Mouse (Mus musculus) hindbrain, embryonic 13.5 days (tissue): Measurements from ENCODE around the gene Ripk3. TPM values are rescaled to one million over a fixed set of nuclear protein-coding genes. Genes with fewer than 3 reads are reported as not detected.
A peak's percentile ranks its signal among the peaks of the same experiment; 100 is the strongest.

ENCODE experiments used
- ATAC-seq: fragments of 200-750 bp; cut with Nextera tagmentation; 2 replicates; pipeline ENCODE4 v1.8.0; 2017; ENCODE audit warnings: moderate TSS enrichment; ENCODE audit not compliant: low FRiP score
- H3K27ac ChIP-seq: fragments of 300-500 bp; sonication (generic); 2 replicates; pipeline ENCODE4 v1.5.1; 2015; ENCODE audit warnings: inconsistent platforms, mild to moderate bottlenecking, moderate library complexity
- H3K27me3 ChIP-seq: fragments of 300-500 bp; sonication (generic); 2 replicates; pipeline ENCODE4 v1.6.1; 2015; ENCODE audit warnings: mild to moderate bottlenecking, inconsistent platforms
- H3K36me3 ChIP-seq: fragments of 300-500 bp; sonication (generic); 2 replicates; pipeline ENCODE4 v1.6.1; 2015; ENCODE audit warnings: mild to moderate bottlenecking, inconsistent platforms
- H3K4me1 ChIP-seq: fragments of 300-500 bp; sonication (generic); replicated peaks from 2 replicates; pipeline ENCODE4 v1.6.1; 2015; ENCODE audit warnings: inconsistent platforms
- H3K4me2 ChIP-seq: fragments of 300-500 bp; sonication (generic); 2 replicates; pipeline ENCODE4 v1.6.1; 2015; ENCODE audit warnings: inconsistent platforms, mild to moderate bottlenecking, moderate library complexity
- H3K4me3 ChIP-seq: fragments of 300-500 bp; sonication (generic); 2 replicates; pipeline ENCODE4 v1.5.1; 2015; ENCODE audit warnings: mild to moderate bottlenecking, inconsistent platforms
- H3K9ac ChIP-seq: fragments of 300-500 bp; sonication (generic); 2 replicates; pipeline ENCODE4 v1.6.1; 2015; ENCODE audit warnings: mild to moderate bottlenecking, inconsistent platforms
- H3K9me3 ChIP-seq: fragments of 300-500 bp; sonication (generic); 2 replicates; pipeline ENCODE4 v1.6.1; 2016; ENCODE audit warnings: inconsistent platforms
- WGBS: fragments of 180-500 bp; shearing (Covaris S2); methylation state at CpG from one replicate; pipeline ENCODE4 v1.1.7; 2015; 5-methylcytosine and 5-hydroxymethylcytosine counted together
- polyA plus RNA-seq: library from polyadenylated mRNA; unstranded; fragments of >200 nt; fragmentation: Nextera tagmentation; extraction: Ambion mirVana; gene quantifications from 2 replicates; pipeline ENCODE4 v1.2.1, GENCODE M21; 2015

Gene Ripk3
- polyA plus RNA-seq, 1 experiment from 2014 or later: 2.6 TPM

DNA sequence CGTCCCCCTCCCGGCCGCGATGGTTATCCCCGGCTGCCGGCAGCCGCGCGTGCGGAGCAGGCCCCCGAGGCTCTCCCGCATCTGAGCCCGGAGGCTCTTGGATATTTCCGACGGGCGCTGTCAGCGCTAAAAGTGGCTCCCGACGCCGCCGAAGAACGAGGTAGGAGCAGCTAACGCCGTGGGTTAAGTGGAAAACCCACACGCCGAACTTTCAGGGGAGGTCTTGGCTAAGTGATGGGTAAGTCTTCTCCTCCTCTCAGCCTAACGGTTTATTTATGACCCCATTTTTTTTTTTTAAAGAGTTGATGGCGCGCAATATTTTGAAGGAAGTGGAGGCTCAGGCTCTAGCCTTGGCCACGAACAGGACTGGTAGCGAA is 42.8 kb downstream of the Ripk3 start:
- Histone ChIP-seq H3K4me1 (peaks cover 46% of the 10 kb centered on the region), H3K9ac (peak overlapping the region; percentile 77), H3K27me3 (no peaks in the 10 kb centered on the region), H3K4me2 (peak overlapping the region; percentile 99), H3K4me3 (peak overlapping the region; percentile 59), H3K9me3 (no peaks in the 10 kb centered on the region), H3K27ac (peak overlapping the region; percentile 64), H3K36me3 (peaks cover 31% of the 10 kb centered on the region)
- no peak; the same call in 1 of the 2 replicates for ATAC-seq
- WGBS: under 1% methylated on average over 31 of the region's 31 CpGs

DNA sequence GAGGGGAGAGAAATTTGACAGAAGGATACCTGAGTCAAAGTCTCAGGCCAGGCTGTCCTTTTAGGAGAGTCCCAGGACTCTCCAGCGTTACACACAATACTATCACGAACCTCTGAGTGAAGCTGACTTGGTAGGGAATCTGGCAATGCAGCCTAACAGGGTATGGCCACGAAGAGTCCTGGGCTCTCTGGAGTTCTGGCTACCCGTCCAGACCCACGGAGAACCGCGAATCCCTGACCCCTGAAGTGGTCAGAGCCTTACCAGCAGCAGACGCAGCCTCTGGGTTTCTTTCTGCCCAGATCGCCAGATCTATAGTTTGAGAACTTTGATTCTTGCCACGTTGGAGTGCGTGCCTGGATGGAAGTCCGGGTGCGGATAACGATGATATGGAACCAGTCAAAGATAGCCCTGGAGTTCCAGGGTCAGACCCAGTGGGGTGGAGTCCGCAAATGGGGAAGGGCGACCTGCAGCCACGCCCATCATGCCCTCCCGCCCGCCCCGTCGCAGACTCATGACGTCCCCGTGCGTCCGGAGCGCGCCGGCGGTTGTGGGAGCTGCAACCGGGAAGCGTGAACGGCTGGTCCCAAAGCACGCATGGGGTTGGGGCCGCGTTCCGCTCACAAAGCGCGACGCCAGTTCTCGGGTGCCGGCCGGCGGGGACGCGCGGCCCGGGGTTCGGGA is 43.3 kb downstream of the Ripk3 start, which contains the start of the genes Dhrs1 and Nop9:
Gene Dhrs1, minus strand, starts transcription at position 511 of the 681 bp plus-strand sequence.
Gene Nop9, plus strand, starts transcription at position 514 of the 681 bp plus-strand sequence.
- Histone ChIP-seq H3K4me2 (peak within 1 kb of the TSS; percentile 99), H3K27me3 (no peaks in the 10 kb centered on the region), H3K4me3 (peak within 1 kb of the TSS; percentile 59), H3K36me3 (peaks cover 31% of the 10 kb centered on the region), H3K4me1 (peaks cover 46% of the 10 kb centered on the region), H3K27ac (peak within 1 kb of the TSS; percentile 64), H3K9ac (peak within 1 kb of the TSS; percentile 77), H3K9me3 (no peaks in the 10 kb centered on the region)
- WGBS: 1% methylated on average over 48 of the region's 48 CpGs
- peak; percentile 83 for ATAC-seq

GRCm38 (mm10) chr14:55743711-55744110 is 45.0 kb downstream of the Ripk3 start:
- no peaks in the 10 kb centered on the region for H3K9me3 ChIP-seq
- H3K4me1 ChIP-seq: peaks cover 46% of the 10 kb centered on the region
- H3K4me2 ChIP-seq: peak overlapping the region; percentile 18
- WGBS: 23% methylated on average over 10 of the region's 10 CpGs
- no peaks in the 10 kb centered on the region for H3K27me3 ChIP-seq
- no peak overlapping the region for H3K27ac ChIP-seq
- H3K4me3 ChIP-seq: no peak overlapping the region; the same call in 1 of the 2 replicates
- peak overlapping the region; percentile 43; the same call in 1 of the 2 replicates for H3K9ac ChIP-seq
- peak; percentile 60 for ATAC-seq
- H3K36me3 ChIP-seq: peaks cover 35% of the 10 kb centered on the region

GRCm38 (mm10) chr14:55737086-55737687 is 51.5 kb downstream of the Ripk3 start:
- WGBS: 92% methylated on average over 9 of the region's 9 CpGs
- H3K27ac ChIP-seq: no peak overlapping the region
- H3K4me1 ChIP-seq: peaks cover 3% of the 10 kb centered on the region; the same call in 1 of the 2 replicates
- H3K4me2 ChIP-seq: no peak overlapping the region
- no peak overlapping the region for H3K9ac ChIP-seq
- ATAC-seq: no peak
- H3K36me3 ChIP-seq: peaks cover 42% of the 10 kb centered on the region
- H3K27me3 ChIP-seq: no peaks in the 10 kb centered on the region
- H3K9me3 ChIP-seq: no peaks in the 10 kb centered on the region
- H3K4me3 ChIP-seq: no peak overlapping the region

GRCm38 (mm10) chr14:55735758-55736157 is 52.9 kb downstream of the Ripk3 start:
- no peak for ATAC-seq
- Histone ChIP-seq H3K27me3 (no peaks in the 10 kb centered on the region), H3K9me3 (no peaks in the 10 kb centered on the region), H3K27ac (no peak overlapping the region), H3K36me3 (peaks cover 33% of the 10 kb centered on the region), H3K9ac (no peak overlapping the region), H3K4me2 (no peak overlapping the region), H3K4me3 (no peak overlapping the region), H3K4me1 (no peaks in the 10 kb centered on the region)
- WGBS: 87% methylated on average over 4 of the region's 4 CpGs

DNA sequence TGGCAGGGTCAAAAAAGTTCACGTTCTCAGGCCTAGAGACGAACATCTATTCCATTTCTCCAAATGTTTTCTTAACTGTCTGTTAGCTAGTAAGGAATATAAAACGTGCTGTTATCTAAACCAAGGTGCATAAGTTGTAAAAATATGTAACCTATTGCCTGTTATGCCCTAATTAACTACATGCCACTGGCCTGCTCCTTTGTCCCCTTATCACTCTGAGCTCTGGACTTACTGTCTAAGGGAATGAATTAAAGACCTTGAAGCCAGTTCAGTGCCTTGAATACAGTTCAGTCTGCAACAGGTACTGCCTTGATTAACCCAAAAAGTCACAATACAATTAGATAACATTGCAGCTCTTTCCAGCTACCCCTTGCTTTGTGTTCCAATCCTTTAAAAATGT is 53.3 kb downstream of the Ripk3 start:
- Histone ChIP-seq H3K27me3 (no peaks in the 10 kb centered on the region), H3K4me2 (no peak overlapping the region), H3K9ac (no peak overlapping the region), H3K4me1 (no peaks in the 10 kb centered on the region), H3K9me3 (no peaks in the 10 kb centered on the region), H3K36me3 (peaks cover 29% of the 10 kb centered on the region), H3K27ac (no peak overlapping the region), H3K4me3 (no peak overlapping the region)
- WGBS: 67% methylated on average over 3 of the region's 3 CpGs
- ATAC-seq: no peak

Other genes starting within 250 kb of the Ripk3 start
- 20.7 and 21.5 TPM in 2 replicates for gene Pck2, start 248.6 kb downstream of the Ripk3 start, polyA plus RNA-seq
- 124 and 130 TPM in 2 replicates for gene Dcaf11, start 228.9 kb downstream of the Ripk3 start, polyA plus RNA-seq
- gene A730061H03Rik, start 228.5 kb downstream of the Ripk3 start, polyA plus RNA-seq: 0.71 and 2.0 TPM in 2 replicates
- 0.40 and 0.54 TPM in 2 replicates for gene Fitm1, start 213.2 kb downstream of the Ripk3 start, polyA plus RNA-seq
- 188 TPM in 2 replicates for gene Psme1, start 210.7 kb downstream of the Ripk3 start, polyA plus RNA-seq
- gene Emc9, start 203.6 kb downstream of the Ripk3 start, polyA plus RNA-seq: 15.7 and 20.4 TPM in 2 replicates
- gene Psme2, start 197.8 kb downstream of the Ripk3 start, polyA plus RNA-seq: 198 and 215 TPM in 2 replicates
- gene Rnf31, start 197.2 kb downstream of the Ripk3 start, polyA plus RNA-seq: 18.8 and 20.8 TPM in 2 replicates
- 9.0 and 10.0 TPM in 2 replicates for gene Irf9, start 185.3 kb downstream of the Ripk3 start, polyA plus RNA-seq
- 15.1 and 16.0 TPM in 2 replicates for gene Rec8, start 170.8 kb downstream of the Ripk3 start, polyA plus RNA-seq
- 86.1 and 96.7 TPM in 2 replicates for gene Ipo4, start 152.9 kb downstream of the Ripk3 start, polyA plus RNA-seq
- 2.2 and 2.8 TPM in 2 replicates for gene Gm49378, start 151.0 kb downstream of the Ripk3 start, polyA plus RNA-seq
- gene Tm9sf1, start 145.1 kb downstream of the Ripk3 start, polyA plus RNA-seq: 58.5 and 65.8 TPM in 2 replicates
- 0.41 and 0.43 TPM in 2 replicates for gene Tssk4, start 138.7 kb downstream of the Ripk3 start, polyA plus RNA-seq
- gene Mdp1, start 128.4 kb downstream of the Ripk3 start, polyA plus RNA-seq: 74.7 and 77.5 TPM in 2 replicates
- 51.1 and 52.9 TPM in 2 replicates for gene Gmpr2, start 116.9 kb downstream of the Ripk3 start, polyA plus RNA-seq
- gene Nedd8, start 116.7 kb downstream of the Ripk3 start, polyA plus RNA-seq: 585 and 628 TPM in 2 replicates
- gene Tinf2, start 107.0 kb downstream of the Ripk3 start, polyA plus RNA-seq: 28.0 and 31.8 TPM in 2 replicates
- gene Tgm1, start 74.9 kb downstream of the Ripk3 start, polyA plus RNA-seq: 0.19 and 0.47 TPM in 2 replicates
- 56.4 and 57.0 TPM in 2 replicates for gene Rabggta, start 66.6 kb downstream of the Ripk3 start, polyA plus RNA-seq
- gene Dhrs1, start 43.2 kb downstream of the Ripk3 start, polyA plus RNA-seq: 77.4 and 79.2 TPM in 2 replicates
- 28.7 and 33.5 TPM in 2 replicates for gene Nop9, start 43.2 kb downstream of the Ripk3 start, polyA plus RNA-seq
- 0.25 TPM in 2 replicates for gene Cideb, start 30.4 kb downstream of the Ripk3 start, polyA plus RNA-seq
- gene Ltb4r2, start 27.4 kb downstream of the Ripk3 start, polyA plus RNA-seq: 0.43 and 0.56 TPM in 2 replicates
- 0.32 and 0.74 TPM in 2 replicates for gene Ltb4r1, start 22.9 kb downstream of the Ripk3 start, polyA plus RNA-seq
- gene Adcy4, start 4.8 kb downstream of the Ripk3 start, polyA plus RNA-seq: 5.3 and 6.0 TPM in 2 replicates
- 10.8 and 12.0 TPM in 2 replicates for gene Nfatc4, start 34.3 kb upstream of the Ripk3 start, polyA plus RNA-seq
- 11.7 and 11.9 TPM in 2 replicates for gene Nynrin, start 65.1 kb upstream of the Ripk3 start, polyA plus RNA-seq
- 0.14 and 0.27 TPM in 2 replicates for gene Cbln3, start 95.5 kb upstream of the Ripk3 start, polyA plus RNA-seq
- 10.0 and 11.1 TPM in 2 replicates for gene Khnyn, start 96.1 kb upstream of the Ripk3 start, polyA plus RNA-seq
- 115 and 124 TPM in 2 replicates for gene Sdr39u1, start 111.4 kb upstream of the Ripk3 start, polyA plus RNA-seq
- gene Cma1, start 155.8 kb upstream of the Ripk3 start, polyA plus RNA-seq: 0.43 TPM in 1 of 2 replicates, not detected in the other
- not detected in 2 replicates for gene Cma2, start 162.1 kb upstream of the Ripk3 start, polyA plus RNA-seq
- not detected in 2 replicates for gene Mcpt1, start 229.1 kb upstream of the Ripk3 start, polyA plus RNA-seq
- not detected in 2 replicates for gene Mcpt9, start 241.6 kb upstream of the Ripk3 start, polyA plus RNA-seq